Mouse (Mus musculus): ENCODE measurements around the gene Rab3a. TPM values are rescaled to one million over a fixed set of nuclear protein-coding genes. Genes with fewer than 3 reads are reported as not detected.

The Rab3a gene
- total RNA-seq, 2 experiments from 2014 or later = 830 to 904 TPM

GRCm38 (mm10) chr8:70755661-70756475 lies 1.4 kb downstream of the Rab3a start:
- DNase-seq (ENCODE audit: low spot score in 2 of 2) = peak in 1 of 2 experiments; percentile 1
- intact Hi-C loops (cut with DNase I) = loop anchor here (2.0 to 10.0 kb wide), 3 partner anchors 21 to 211 kb away; partner anchors contain the start of genes Jund and Pik3r2

- peak; percentile 1 to 6 for DNase-seq (ENCODE audit: low spot score in 2 of 2)
- intact Hi-C loops (cut with DNase I) = loop anchor here (10.0 kb wide), 1 partner anchor 212 kb away; no protein-coding TSS in a partner anchor
Measured at GRCm38 (mm10) chr8:70756476-70757040, 2.1 kb downstream of the Rab3a start.

- DNase-seq (ENCODE audit: low spot score in 2 of 2) = peak in 1 of 2 experiments; percentile 14
- intact Hi-C loops (cut with DNase I) = loop anchor here (10.0 kb wide), 1 partner anchor 213 kb away; no protein-coding TSS in a partner anchor
Measured at GRCm38 (mm10) chr8:70757523-70758307, 3.2 kb downstream of the Rab3a start.

- intact Hi-C loops (cut with DNase I) = loop anchor here (10.0 kb wide), 1 partner anchor 213 kb away; no protein-coding TSS in a partner anchor
- DNase-seq (ENCODE audit: low spot score in 2 of 2) = peak in 1 of 2 experiments; percentile 7
Measured at GRCm38 (mm10) chr8:70758308-70758615, 3.8 kb downstream of the Rab3a start.

GRCm38 (mm10) chr8:70758616-70759561 lies 4.4 kb downstream of the Rab3a start:
- peak in 1 of 2 experiments; percentile 32 for DNase-seq (ENCODE audit: low spot score in 2 of 2)
- intact Hi-C loops (cut with DNase I) = loop anchor here (10.0 kb wide), 1 partner anchor 214 kb away; no protein-coding TSS in a partner anchor

- DNase-seq (ENCODE audit: low spot score in 2 of 2) = no peak
- intact Hi-C loops (cut with DNase I) = loop anchor here (2.0 kb wide), 2 partner anchors 36 to 104 kb away; no protein-coding TSS in a partner anchor
Measured at GRCm38 (mm10) chr8:70760350-70760749, 5.9 kb downstream of the Rab3a start.

- intact Hi-C loops (cut with DNase I) = loop anchor here (2.0 kb wide), 2 partner anchors 36 to 104 kb away; no protein-coding TSS in a partner anchor
- DNase-seq (ENCODE audit: low spot score in 2 of 2) = peak; percentile 97 to 99
Measured at GRCm38 (mm10) chr8:70760775-70761406, 6.4 kb downstream of the Rab3a start, which contains the start of gene Mpv17l2. TSS of gene Mpv17l2 (minus strand) at chr8:70760946.

GRCm38 (mm10) chr8:70762118-70762517 lies 7.6 kb downstream of the Rab3a start:
- no peak for DNase-seq (ENCODE audit: low spot score in 2 of 2)
- intact Hi-C loops (cut with DNase I) = loop anchor here (2.0 kb wide), 1 partner anchor 79 kb away; no protein-coding TSS in a partner anchor

GRCm38 (mm10) chr8:70763354-70763753 lies 8.9 kb downstream of the Rab3a start:
- intact Hi-C loops (cut with DNase I) = loop anchor here (2.0 kb wide), 1 partner anchor 77 kb away; no protein-coding TSS in a partner anchor
- no peak for DNase-seq (ENCODE audit: low spot score in 2 of 2)

- DNase-seq (ENCODE audit: low spot score in 2 of 2) = no peak
- intact Hi-C loops (cut with DNase I) = no loop called here
Measured at GRCm38 (mm10) chr8:70764026-70764425, 9.5 kb downstream of the Rab3a start.

- intact Hi-C loops (cut with DNase I) = no loop called here
- no peak for DNase-seq (ENCODE audit: low spot score in 2 of 2)
Measured at GRCm38 (mm10) chr8:70764676-70765075, 10.2 kb downstream of the Rab3a start.

- intact Hi-C loops (cut with DNase I) = no loop called here
- no peak for DNase-seq (ENCODE audit: low spot score in 2 of 2)
Measured at GRCm38 (mm10) chr8:70765329-70765728, 10.8 kb downstream of the Rab3a start.

GRCm38 (mm10) chr8:70765838-70766570 lies 11.5 kb downstream of the Rab3a start:
- intact Hi-C loops (cut with DNase I) = no loop called here

GRCm38 (mm10) chr8:70766571-70767440 lies 12.3 kb downstream of the Rab3a start:
- DNase-seq (ENCODE audit: low spot score in 2 of 2) = no peak

More at GRCm38 (mm10) chr8:70765838-70766570, 11.5 kb downstream of the Rab3a start:
- no peak for DNase-seq (ENCODE audit: low spot score in 2 of 2)

GRCm38 (mm10) chr8:70767503-70767902 lies 13.0 kb downstream of the Rab3a start:
- intact Hi-C loops (cut with DNase I) = no loop called here
- no peak for DNase-seq (ENCODE audit: low spot score in 2 of 2)

More at GRCm38 (mm10) chr8:70766571-70767440, 12.3 kb downstream of the Rab3a start:
- intact Hi-C loops (cut with DNase I) = no loop called here

- no peak for DNase-seq (ENCODE audit: low spot score in 2 of 2)
Measured at GRCm38 (mm10) chr8:70768231-70768776, 13.8 kb downstream of the Rab3a start.

More at GRCm38 (mm10) chr8:70768231-70768776, 13.8 kb downstream of the Rab3a start:
- intact Hi-C loops (cut with DNase I) = no loop called here

Data from left cerebral cortex, postnatal 25 days (tissue).